Mouse (Mus musculus) lung, postnatal 0 days (tissue): ENCODE results near the gene Afdn. TPM values are rescaled to one million over a fixed set of nuclear protein-coding genes. Genes with fewer than 3 reads are reported as not detected.
A peak's percentile ranks its signal among the peaks of the same experiment; 100 is the strongest.

Source experiments
- ATAC-seq: fragments of 200-750 bp; cut with Nextera tagmentation; 2 replicates; pipeline ENCODE4 v1.8.0; 2017; ENCODE audit warnings: moderate library complexity
- DNase-seq: peaks from one replicate; pipeline ENCODE4 v3.0.0-alpha.2; 2016; ENCODE audit warnings: low spot score
- H3K27ac ChIP-seq: fragments of 300-500 bp; sonication (generic); 2 replicates; pipeline ENCODE4 v1.5.1; 2014; ENCODE audit warnings: antibody characterized with exemption, mild to moderate bottlenecking, low read length, mixed read lengths
- H3K27me3 ChIP-seq: fragments of 300-500 bp; sonication (generic); replicated peaks from 2 replicates; pipeline ENCODE4 v1.6.1; 2014; ENCODE audit warnings: low read length, mixed read lengths; ENCODE audit not compliant: insufficient read depth
- H3K36me3 ChIP-seq: fragments of 300-500 bp; sonication (generic); 2 replicates; pipeline ENCODE4 v1.6.1; 2014; ENCODE audit warnings: low read length, mixed read lengths; ENCODE audit not compliant: insufficient read depth
- H3K4me1 ChIP-seq: fragments of 300-500 bp; sonication (generic); 2 replicates; pipeline ENCODE4 v1.6.1; 2014; ENCODE audit warnings: antibody characterized with exemption, low read depth, low read length, mixed read lengths; ENCODE audit not compliant: insufficient read depth
- H3K4me2 ChIP-seq: fragments of 300-500 bp; sonication (generic); replicated peaks from 2 replicates; pipeline ENCODE4 v1.6.1; 2014; ENCODE audit warnings: low read depth, mild to moderate bottlenecking, low read length, moderate library complexity, mixed read lengths
- H3K4me3 ChIP-seq: fragments of 300-500 bp; sonication (generic); 2 replicates; pipeline ENCODE4 v1.5.1; 2014; ENCODE audit warnings: low read depth, low read length
- H3K9ac ChIP-seq: fragments of 300-500 bp; sonication (generic); replicated peaks from 2 replicates; pipeline ENCODE4 v1.6.1; 2014; ENCODE audit warnings: low read depth, mild to moderate bottlenecking
- H3K9me3 ChIP-seq: fragments of 300-500 bp; sonication (generic); 2 replicates; pipeline ENCODE4 v1.6.1; 2016; ENCODE audit warnings: low read length, mixed read lengths
- CTCF ChIP-seq: IDR thresholded peaks from 2 replicates; pipeline ENCODE4 v1.5.1; 2016; ENCODE audit warnings: antibody characterized with exemption, mild to moderate bottlenecking
- EP300 ChIP-seq: IDR thresholded peaks from 2 replicates; pipeline ENCODE4 v1.6.1; 2016; ENCODE audit warnings: antibody characterized with exemption, mild to moderate bottlenecking, control low read depth
- WGBS: fragments of 180-500 bp; shearing (Covaris S2); extraction: QIAGEN DNeasy Blood & Tissue Kit; methylation state at CpG from one replicate; pipeline ENCODE4 v1.1.7; 2014; 5-methylcytosine and 5-hydroxymethylcytosine counted together
- polyA plus RNA-seq: library from polyadenylated mRNA; unstranded; fragments of >200 nt; fragmentation: Nextera tagmentation; extraction: Ambion mirVana; gene quantifications from 2 replicates; pipeline ENCODE4 v1.2.1, GENCODE M21; 2015

Gene Afdn
- polyA plus RNA-seq, 1 experiment from 2014 or later, result 148 TPM

GRCm38 (mm10) chr17:13735803-13736282 lies 24.5 kb upstream of the Afdn start:
- TF ChIP-seq CTCF, result no peak
- TF ChIP-seq EP300, result no peak
- H3K4me1 ChIP-seq, result peaks cover 20% of the 10 kb centered on the region; the same call in 1 of the 2 replicates
- no peaks in the 10 kb centered on the region for H3K27me3 ChIP-seq
- DNase-seq (no peak), ATAC-seq (peak; percentile 62)
- 47% methylated on average over 8 of the region's 8 CpGs for WGBS
- H3K9me3 ChIP-seq, result no peaks in the 10 kb centered on the region
- H3K27ac ChIP-seq, result peak overlapping the region; percentile 64
- H3K4me3 ChIP-seq, result no peak overlapping the region
- no peaks in the 10 kb centered on the region for H3K36me3 ChIP-seq
- H3K9ac ChIP-seq, result no peak overlapping the region
- H3K4me2 ChIP-seq, result no peak overlapping the region

DNA sequence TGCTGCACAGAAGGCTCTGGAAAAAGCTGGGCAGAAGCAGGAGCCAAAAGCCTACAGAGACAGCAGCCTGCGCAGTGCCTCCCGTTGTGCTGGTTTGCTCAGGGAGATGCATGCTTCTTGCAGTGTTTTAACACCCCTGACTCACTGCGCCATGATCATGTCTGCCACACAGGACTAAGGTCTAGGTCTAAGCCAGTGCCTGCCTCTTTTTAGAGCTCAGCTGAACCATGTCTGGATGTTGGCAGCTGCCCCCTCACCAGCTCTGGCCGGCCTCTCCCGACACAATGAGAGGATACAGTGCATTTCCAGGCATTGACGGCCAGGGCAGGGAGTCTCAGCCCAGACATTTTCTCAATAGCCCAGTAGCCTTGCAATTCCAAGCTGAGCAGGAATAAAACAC lies 23.0 kb upstream of the Afdn start:
- ATAC-seq (no peak), DNase-seq (no peak)
- TF ChIP-seq EP300, result no peak
- TF ChIP-seq CTCF, result no peak
- Histone ChIP-seq H3K4me3 (no peak overlapping the region), H3K27me3 (no peaks in the 10 kb centered on the region), H3K4me2 (no peak overlapping the region), H3K9me3 (no peaks in the 10 kb centered on the region), H3K27ac (0 out of 2 replicates have a peak overlapping the region, but pooled peaks have one; percentile 5), H3K9ac (no peak overlapping the region), H3K4me1 (peaks cover 25% of the 10 kb centered on the region), H3K36me3 (no peaks in the 10 kb centered on the region)
- 54% methylated on average over 6 of the region's 6 CpGs for WGBS

- ATAC-seq (no peak), DNase-seq (no peak)
- 27% methylated on average over 7 of the region's 7 CpGs for WGBS
- Histone ChIP-seq H3K4me3 (no peak overlapping the region), H3K27ac (peak overlapping the region; percentile 4; the same call in 1 of the 2 replicates), H3K4me1 (peaks cover 28% of the 10 kb centered on the region), H3K36me3 (no peaks in the 10 kb centered on the region), H3K9ac (no peak overlapping the region), H3K4me2 (no peak overlapping the region), H3K9me3 (no peaks in the 10 kb centered on the region), H3K27me3 (no peaks in the 10 kb centered on the region)
- no peak for TF ChIP-seq CTCF
- peak; percentile 32; the same call in 1 of the 2 replicates for TF ChIP-seq EP300
Measured at GRCm38 (mm10) chr17:13738121-13738776, 22.1 kb upstream of the Afdn start.

GRCm38 (mm10) chr17:13738916-13739315 lies 21.4 kb upstream of the Afdn start:
- whole genome bisulfite sequencing, result 86% methylated on average over 2 of the region's 2 CpGs
- no peak for ATAC-seq
- H3K9me3 ChIP-seq, result no peaks in the 10 kb centered on the region

DNA sequence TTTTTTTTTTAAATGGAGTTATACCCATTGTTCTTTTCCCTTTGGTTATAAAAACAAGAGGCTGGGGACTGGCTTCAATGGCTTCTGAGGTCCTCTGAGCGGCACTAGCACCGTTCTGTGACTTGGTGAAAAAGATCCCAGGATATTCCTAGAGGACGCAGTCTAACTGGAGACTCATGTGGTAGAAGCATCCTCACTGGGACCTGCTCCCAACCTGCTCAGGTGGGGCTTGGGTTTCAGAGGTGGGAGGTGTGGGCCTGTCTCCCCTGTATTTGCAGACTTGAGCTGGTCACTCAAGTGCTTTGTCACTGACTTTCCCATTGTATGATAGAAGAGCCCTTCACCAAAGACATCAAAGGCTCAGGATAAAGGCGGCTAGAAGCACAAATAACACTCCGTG lies 20.4 kb upstream of the Afdn start:
- Histone ChIP-seq H3K9me3 (no peaks in the 10 kb centered on the region), H3K9ac (no peak overlapping the region), H3K27me3 (no peaks in the 10 kb centered on the region), H3K4me3 (no peak overlapping the region), H3K4me1 (peaks cover 38% of the 10 kb centered on the region), H3K36me3 (no peaks in the 10 kb centered on the region), H3K27ac (no peak overlapping the region), H3K4me2 (no peak overlapping the region)
- TF ChIP-seq CTCF, result no peak
- WGBS, result 63% methylated on average over 5 of the region's 5 CpGs
- ATAC-seq (no peak), DNase-seq (no peak)

More at GRCm38 (mm10) chr17:13738916-13739315, 21.4 kb upstream of the Afdn start:
- Histone ChIP-seq H3K27me3 (no peaks in the 10 kb centered on the region), H3K4me1 (peaks cover 34% of the 10 kb centered on the region), H3K9ac (no peak overlapping the region), H3K4me3 (no peak overlapping the region), H3K4me2 (no peak overlapping the region), H3K27ac (no peak overlapping the region), H3K36me3 (no peaks in the 10 kb centered on the region)
- DNase-seq, result no peak
- TF ChIP-seq EP300 (no peak), CTCF (no peak)

DNA sequence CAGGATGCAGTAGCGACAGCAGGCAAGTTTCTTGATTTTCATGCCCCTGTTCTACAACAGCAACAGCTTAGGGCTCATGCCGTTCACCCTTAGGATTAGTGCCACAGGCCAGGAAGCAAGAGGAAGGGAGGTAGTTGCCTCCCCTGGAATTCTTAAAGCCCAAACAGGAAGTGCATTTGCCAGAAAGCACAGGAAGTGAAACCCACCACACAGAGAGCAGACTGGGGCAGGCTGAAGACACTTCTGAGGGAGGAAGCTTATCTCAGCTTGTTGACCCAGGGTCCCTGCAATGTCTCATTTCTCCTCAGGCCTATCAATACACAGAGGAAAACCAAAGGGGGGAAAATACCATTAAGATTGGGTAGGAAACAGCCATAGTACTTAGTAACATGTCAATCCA lies 19.5 kb upstream of the Afdn start:
- H3K4me3 ChIP-seq, result no peak overlapping the region
- H3K9ac ChIP-seq, result no peak overlapping the region
- H3K4me1 ChIP-seq, result peaks cover 47% of the 10 kb centered on the region
- no peaks in the 10 kb centered on the region for H3K36me3 ChIP-seq
- DNase-seq, result no peak
- no peaks in the 10 kb centered on the region for H3K27me3 ChIP-seq
- 27% methylated on average over 2 of the region's 2 CpGs for WGBS
- no peaks in the 10 kb centered on the region for H3K9me3 ChIP-seq
- no peak overlapping the region for H3K4me2 ChIP-seq
- TF ChIP-seq EP300, result no peak
- TF ChIP-seq CTCF, result no peak
- H3K27ac ChIP-seq, result peak overlapping the region; percentile 40
- ATAC-seq, result no peak
